Mouse (Mus musculus): ENCODE results near the gene Id2. TPM values are rescaled to one million over a fixed set of nuclear protein-coding genes. Genes with fewer than 3 reads are reported as not detected.
A peak's percentile ranks its signal among the peaks of the same experiment; 100 is the strongest.

The Id2 gene
- polyA plus RNA-seq, 1 experiment from 2014 or later = 388 TPM

DNA sequence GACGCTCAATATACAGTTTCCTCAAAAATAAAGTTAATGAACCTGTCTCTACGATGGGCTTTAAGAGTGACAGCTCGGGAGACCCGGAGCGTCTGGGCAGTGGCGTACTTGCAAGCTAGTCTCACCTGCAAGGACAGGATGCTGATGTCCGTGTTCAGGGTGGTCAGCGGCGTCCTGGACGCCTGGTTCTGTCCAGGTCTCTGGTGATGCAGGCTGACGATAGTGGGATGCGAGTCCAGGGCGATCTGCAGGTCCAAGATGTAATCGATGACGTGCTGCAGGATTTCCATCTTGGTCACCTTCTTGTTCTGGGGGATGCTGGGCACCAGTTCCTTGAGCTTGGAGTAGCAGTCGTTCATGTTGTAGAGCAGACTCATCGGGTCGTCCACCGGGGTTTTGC lies 1.4 kb downstream of the Id2 start:
- under 1% methylated on average over 19 of the region's 19 CpGs for WGBS
- Histone ChIP-seq H3K4me3 (peak overlapping the region; percentile 80), H3K27me3 (no peaks in the 10 kb centered on the region), H3K27ac (peak overlapping the region; percentile 92), H3K36me3 (peaks cover 4% of the 10 kb centered on the region; the same call in 1 of the 2 replicates), H3K9me3 (no peaks in the 10 kb centered on the region), H3K4me1 (peaks cover 35% of the 10 kb centered on the region), H3K4me2 (replicated peaks) (peak overlapping the region; percentile 83), H3K9ac (peak overlapping the region; percentile 84)
- no peak for ATAC-seq (ENCODE audit: low FRiP score, low read depth)

DNA sequence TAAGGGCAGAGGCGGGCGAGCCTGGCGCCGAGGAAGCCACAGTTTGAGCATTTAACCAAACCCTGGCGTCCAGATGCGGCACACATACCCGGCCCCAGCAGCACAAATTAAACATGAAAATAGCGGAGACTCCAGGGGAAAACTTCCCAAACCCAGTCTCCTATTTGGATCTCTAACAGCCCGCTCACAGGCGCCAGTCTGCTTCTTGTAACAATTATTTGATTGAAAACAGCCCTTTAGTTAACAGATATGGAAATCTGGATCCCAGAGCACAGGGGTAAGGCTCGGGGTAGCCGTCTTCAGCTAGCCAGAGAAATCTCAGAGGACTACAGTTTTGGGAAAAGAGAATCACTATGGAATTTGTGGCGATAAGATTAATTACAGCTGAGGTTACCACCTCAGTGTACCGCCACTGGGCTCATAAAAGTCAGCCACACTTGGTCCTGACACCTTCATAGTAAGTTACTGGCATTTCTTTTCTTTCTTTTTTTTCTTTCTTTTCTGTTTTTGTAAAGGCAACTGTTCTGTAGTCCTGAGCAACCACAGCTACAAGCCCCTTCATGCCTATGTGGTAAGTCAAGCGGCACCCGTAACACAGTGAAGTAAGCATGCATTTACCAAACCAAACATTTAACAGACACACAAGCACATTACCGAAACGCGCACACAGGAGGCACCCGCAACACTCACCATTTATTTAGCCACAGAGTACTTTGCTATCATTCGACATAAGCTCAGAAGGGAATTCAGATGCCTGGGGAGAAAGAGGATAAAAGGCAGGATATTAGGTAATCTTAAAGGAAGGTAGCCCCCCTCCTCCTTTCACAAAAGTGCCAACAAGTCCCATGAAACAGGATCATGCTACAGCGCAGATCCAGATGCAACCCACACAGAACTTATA lies 2.1 kb downstream of the Id2 start:
- no peaks in the 10 kb centered on the region for H3K9me3 ChIP-seq
- peak overlapping the region; percentile 92 for H3K27ac ChIP-seq
- H3K4me2 ChIP-seq (replicated peaks) = peak overlapping the region; percentile 83
- H3K9ac ChIP-seq = peak overlapping the region; percentile 84
- no peak for ATAC-seq (ENCODE audit: low FRiP score, low read depth)
- peaks cover 35% of the 10 kb centered on the region for H3K4me1 ChIP-seq
- under 1% methylated on average over 22 of the region's 22 CpGs for WGBS
- peaks cover 4% of the 10 kb centered on the region; the same call in 1 of the 2 replicates for H3K36me3 ChIP-seq
- H3K27me3 ChIP-seq = no peaks in the 10 kb centered on the region
- H3K4me3 ChIP-seq = peak overlapping the region; percentile 80

DNA sequence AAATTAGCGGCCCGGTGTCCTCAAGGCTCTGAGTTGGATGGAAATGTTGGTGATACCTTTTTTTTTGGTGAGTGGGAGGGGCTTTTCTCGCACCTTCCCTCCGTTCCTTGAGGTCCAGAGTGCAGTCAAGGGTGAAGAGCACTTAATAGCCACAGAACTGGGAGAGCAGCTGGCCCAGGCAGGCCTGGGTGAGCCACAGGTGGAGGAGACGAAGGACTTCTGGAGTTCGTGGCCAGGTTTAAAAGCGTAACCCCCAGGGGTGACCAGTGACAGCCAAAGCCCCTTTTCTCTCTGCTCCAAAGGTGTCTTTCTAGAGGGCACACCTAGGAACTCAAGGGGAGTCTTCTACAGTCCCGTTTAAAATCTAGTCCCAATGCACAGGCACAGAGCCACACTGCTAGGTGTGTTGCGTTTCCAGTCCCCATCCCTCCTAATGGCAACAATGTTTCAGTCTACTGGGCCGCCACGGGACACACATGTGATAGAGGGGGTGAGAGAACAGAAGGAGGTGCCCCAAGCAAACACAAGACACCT lies 3.6 kb downstream of the Id2 start:
- Histone ChIP-seq H3K36me3 (peaks cover 4% of the 10 kb centered on the region; the same call in 1 of the 2 replicates), H3K9ac (peak overlapping the region; percentile 68), H3K4me1 (peaks cover 30% of the 10 kb centered on the region), H3K9me3 (no peaks in the 10 kb centered on the region), H3K27me3 (no peaks in the 10 kb centered on the region), H3K4me3 (peak overlapping the region; percentile 80), H3K27ac (peak overlapping the region; percentile 58), H3K4me2 (replicated peaks) (peak overlapping the region; percentile 73)
- WGBS = 10% methylated on average over 11 of the region's 11 CpGs
- ATAC-seq (ENCODE audit: low FRiP score, low read depth) = no peak

DNA sequence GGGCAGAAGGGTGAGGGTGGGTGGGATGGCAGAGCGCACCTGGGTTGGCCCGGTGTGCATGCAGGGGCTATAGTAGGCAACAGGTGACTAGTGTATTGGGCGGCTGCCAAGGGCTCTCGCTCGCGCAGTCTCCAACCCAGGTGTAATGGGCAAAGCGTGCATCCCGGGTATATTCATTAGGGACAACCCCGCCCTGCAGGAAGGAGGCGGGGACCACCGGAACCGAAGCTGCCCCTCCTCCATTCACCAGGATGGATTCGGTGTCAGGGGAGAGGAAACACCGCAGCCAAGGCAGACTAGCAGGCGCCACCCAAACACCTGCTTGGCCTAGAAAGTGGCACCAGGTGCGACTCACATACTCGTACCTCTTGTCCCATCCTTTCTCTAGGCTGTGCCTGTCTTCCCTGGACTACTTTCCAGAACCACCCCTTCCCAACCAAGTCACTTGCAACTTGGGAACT lies 4.2 kb downstream of the Id2 start:
- Histone ChIP-seq H3K9ac (peak overlapping the region; percentile 68), H3K9me3 (no peaks in the 10 kb centered on the region), H3K27ac (peak overlapping the region; percentile 58; the same call in 1 of the 2 replicates), H3K4me2 (replicated peaks) (peak overlapping the region; percentile 73), H3K36me3 (peaks cover 4% of the 10 kb centered on the region; the same call in 1 of the 2 replicates), H3K27me3 (no peaks in the 10 kb centered on the region), H3K4me1 (peaks cover 27% of the 10 kb centered on the region), H3K4me3 (peak overlapping the region; percentile 80)
- ATAC-seq (ENCODE audit: low FRiP score, low read depth) = no peak
- 2% methylated on average over 17 of the region's 17 CpGs for WGBS

DNA sequence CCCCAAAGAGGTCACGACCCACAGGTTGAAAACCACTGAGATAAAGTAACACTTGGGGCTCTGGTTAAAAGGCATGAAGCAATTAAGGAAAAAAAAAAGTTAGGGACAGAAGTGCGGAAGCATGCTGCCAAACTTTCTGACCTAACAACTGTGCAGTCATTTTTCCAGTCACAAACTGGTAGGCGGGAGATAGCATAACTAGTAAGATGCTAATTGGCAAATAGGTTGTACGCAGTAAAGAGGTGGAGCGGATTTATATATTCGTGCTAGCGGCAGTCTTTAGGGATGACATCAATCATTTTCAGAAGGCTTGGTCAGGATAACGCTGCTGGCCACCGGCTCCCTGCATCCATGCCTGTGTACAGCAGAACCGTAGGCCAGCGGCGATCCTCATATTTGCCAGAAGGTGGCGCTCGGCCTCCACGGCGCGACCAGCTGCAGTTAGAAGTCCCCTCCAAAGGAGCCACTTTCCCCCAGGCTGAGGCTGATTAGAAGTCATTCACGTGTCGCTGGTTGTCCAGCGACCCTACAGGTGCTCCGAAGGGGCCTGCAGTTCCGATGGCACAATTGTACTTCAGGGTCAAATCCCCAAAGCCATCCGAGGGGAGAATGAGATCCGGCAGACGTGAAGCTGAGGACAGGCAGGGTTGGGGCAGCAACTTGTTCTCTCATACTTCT lies 4.8 kb downstream of the Id2 start:
- peaks cover 4% of the 10 kb centered on the region; the same call in 1 of the 2 replicates for H3K36me3 ChIP-seq
- WGBS = 5% methylated on average over 25 of the region's 25 CpGs
- H3K27ac ChIP-seq = 0 out of 2 replicates have a peak overlapping the region, but pooled peaks have one; percentile 15
- peak overlapping the region; percentile 80 for H3K4me3 ChIP-seq
- H3K9me3 ChIP-seq = no peaks in the 10 kb centered on the region
- peaks cover 21% of the 10 kb centered on the region for H3K4me1 ChIP-seq
- ATAC-seq (ENCODE audit: low FRiP score, low read depth) = peak; percentile 38; the same call in 1 of the 2 replicates
- H3K9ac ChIP-seq = peak overlapping the region; percentile 68
- peak overlapping the region; percentile 73 for H3K4me2 ChIP-seq (replicated peaks)
- H3K27me3 ChIP-seq = no peaks in the 10 kb centered on the region

DNA sequence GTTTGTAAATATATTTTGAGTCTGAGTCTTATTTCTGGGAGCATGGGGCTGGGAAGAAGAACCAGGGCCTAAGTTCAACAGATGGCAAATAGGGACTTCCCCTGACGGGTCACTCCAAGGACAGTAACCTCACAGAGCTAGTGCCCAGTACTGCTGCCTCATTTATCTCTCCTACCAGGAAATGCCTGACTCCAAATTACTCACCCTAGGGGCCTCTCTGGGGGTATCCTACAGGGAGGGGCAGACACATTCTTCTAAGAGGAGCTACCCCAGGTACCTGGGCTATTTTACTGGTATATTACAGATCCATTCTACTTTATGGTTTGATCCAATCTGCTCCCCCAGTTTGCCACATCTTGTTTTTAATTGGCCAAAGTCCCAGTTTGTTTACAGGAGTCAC lies 7.5 kb downstream of the Id2 start:
- no peaks in the 10 kb centered on the region for H3K9me3 ChIP-seq
- no peak overlapping the region for H3K4me3 ChIP-seq
- peaks cover 4% of the 10 kb centered on the region; the same call in 1 of the 2 replicates for H3K36me3 ChIP-seq
- no peak overlapping the region for H3K4me2 ChIP-seq (replicated peaks)
- ATAC-seq (ENCODE audit: low FRiP score, low read depth) = no peak
- no peak overlapping the region for H3K9ac ChIP-seq
- WGBS = 53% methylated on average over 1 of the region's 1 CpGs
- peaks cover 18% of the 10 kb centered on the region for H3K4me1 ChIP-seq
- H3K27ac ChIP-seq = no peak overlapping the region
- H3K27me3 ChIP-seq = no peaks in the 10 kb centered on the region

DNA sequence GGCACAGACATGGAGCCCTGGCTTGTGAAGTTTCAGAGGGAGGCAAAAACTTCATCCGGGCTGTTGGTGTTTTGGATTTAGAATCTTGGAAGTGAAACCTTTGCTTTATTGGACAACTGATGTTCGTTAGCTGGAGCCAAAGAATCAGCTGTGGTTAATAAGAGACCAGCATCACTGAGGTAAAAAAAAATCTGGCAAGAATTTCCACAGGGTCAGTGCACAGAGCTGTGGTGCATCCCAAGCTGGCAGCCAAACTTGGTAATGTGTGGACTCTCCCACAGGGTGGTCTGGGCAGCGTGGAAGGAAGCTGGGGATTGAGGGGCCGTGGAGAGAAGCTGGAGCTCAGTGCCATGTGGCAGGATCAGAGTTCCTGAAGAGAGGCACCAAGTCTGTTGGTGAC lies 10.0 kb downstream of the Id2 start:
- Histone ChIP-seq H3K4me3 (no peak overlapping the region), H3K27ac (no peak overlapping the region), H3K4me1 (peaks cover 15% of the 10 kb centered on the region; the same call in 1 of the 2 replicates), H3K36me3 (no peaks in the 10 kb centered on the region), H3K9ac (peak overlapping the region; percentile 45), H3K4me2 (replicated peaks) (no peak overlapping the region), H3K9me3 (no peaks in the 10 kb centered on the region), H3K27me3 (no peaks in the 10 kb centered on the region)
- 32% methylated on average over 4 of the region's 4 CpGs for WGBS
- no peak for ATAC-seq (ENCODE audit: low FRiP score, low read depth)

DNA sequence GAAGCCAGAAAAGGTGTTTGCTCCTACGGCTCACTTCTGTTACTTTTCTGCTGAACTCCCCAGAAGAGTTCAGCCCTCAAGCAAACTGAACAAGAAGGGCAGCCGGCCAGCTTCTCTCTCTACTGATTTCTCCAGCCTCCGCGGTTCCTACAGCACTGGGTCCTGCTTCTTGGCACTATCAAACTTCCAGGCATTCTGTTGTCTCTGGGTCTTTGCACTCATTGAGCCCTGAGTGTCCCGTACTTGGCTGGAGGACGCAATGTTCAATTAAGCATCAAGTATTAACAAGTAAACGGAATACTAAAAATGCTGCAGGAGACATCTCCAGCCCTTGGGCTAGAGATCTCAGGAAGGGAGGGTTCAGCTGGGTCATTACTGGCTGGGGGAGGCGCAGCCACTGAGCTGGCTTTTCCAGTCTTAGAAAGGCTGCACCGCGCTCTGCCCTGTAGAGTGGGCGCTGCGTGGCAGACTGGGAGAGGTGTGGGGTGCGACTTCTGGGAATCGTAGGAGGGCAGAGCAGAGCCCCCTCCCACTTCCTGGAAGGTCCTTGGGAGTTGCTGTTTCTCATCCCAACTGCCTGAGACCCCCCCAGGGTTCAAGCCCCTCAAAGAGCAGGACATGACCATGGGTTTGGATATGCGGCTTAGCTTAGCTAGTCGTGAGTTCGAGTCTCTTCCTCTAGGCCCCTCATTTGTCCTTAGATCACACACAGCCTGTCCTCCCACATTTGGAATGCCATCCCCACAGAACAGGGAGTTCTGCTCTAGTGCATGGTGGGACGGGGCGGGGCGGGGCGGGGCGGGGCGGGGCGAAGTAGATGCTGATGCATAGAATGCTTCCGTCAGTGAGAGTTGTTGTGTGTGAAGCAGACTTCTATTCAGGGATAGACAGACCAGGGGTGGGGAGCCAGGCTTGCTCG lies 13.4 kb downstream of the Id2 start:
- no peak for ATAC-seq (ENCODE audit: low FRiP score, low read depth)
- H3K4me2 ChIP-seq (replicated peaks) = peak overlapping the region; percentile 48
- H3K9me3 ChIP-seq = no peaks in the 10 kb centered on the region
- no peak overlapping the region for H3K9ac ChIP-seq
- H3K4me1 ChIP-seq = peaks cover 15% of the 10 kb centered on the region; the same call in 1 of the 2 replicates
- no peaks in the 10 kb centered on the region for H3K27me3 ChIP-seq
- H3K27ac ChIP-seq = no peak overlapping the region
- peak overlapping the region; percentile 17 for H3K4me3 ChIP-seq
- H3K36me3 ChIP-seq = no peaks in the 10 kb centered on the region
- 45% methylated on average over 26 of the region's 26 CpGs for WGBS

DNA sequence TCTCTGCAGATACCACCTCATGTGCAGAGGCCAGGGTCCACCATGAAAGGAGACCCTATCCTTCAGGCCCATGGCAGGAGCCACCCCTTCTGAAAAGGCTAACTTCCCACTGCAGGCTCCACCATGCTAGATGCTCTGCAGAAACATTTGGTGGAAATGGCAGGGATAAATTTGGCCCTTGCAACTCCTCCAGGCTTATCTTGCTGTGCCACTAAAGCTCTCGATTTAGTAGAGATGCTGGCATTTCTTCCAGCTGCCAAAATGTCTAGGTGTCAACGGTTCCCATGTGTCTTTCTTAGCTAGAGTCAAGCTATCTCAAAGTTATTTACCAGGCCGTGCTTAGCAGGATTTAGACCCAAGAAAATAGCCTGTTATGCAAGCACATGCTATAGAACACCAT lies 22.6 kb downstream of the Id2 start:
- H3K4me2 ChIP-seq (replicated peaks) = no peak overlapping the region
- WGBS = 77% methylated on average over 3 of the region's 3 CpGs

DNA sequence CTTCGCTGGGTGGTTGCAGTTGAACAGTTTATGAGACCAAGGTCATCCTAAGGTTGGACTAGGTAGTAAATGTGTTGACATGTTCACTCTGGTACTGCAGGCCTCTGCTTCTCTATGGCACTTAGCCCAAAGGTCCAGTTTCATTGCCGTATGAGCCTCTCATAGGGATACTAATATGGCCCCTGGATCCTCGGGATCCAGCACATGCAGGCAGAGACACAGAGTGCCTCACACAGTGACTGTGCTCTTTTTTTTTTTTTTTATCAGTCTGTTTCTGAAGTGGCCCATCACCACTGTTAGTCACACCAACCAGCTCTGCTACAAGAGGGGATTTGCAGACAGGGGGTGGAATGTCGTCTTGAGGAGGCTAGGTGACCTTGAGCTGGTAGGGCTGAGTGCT lies 23.6 kb downstream of the Id2 start:
- no peak overlapping the region for H3K4me3 ChIP-seq
- no peak overlapping the region for H3K4me2 ChIP-seq (replicated peaks)
- WGBS = 81% methylated on average over 4 of the region's 4 CpGs
- 0 out of 2 replicates have a peak, but pooled peaks cover 3% of the 10 kb centered on the region for H3K9me3 ChIP-seq
- H3K4me1 ChIP-seq = no peaks in the 10 kb centered on the region
- H3K36me3 ChIP-seq = no peaks in the 10 kb centered on the region
- no peaks in the 10 kb centered on the region for H3K27me3 ChIP-seq
- no peak overlapping the region for H3K27ac ChIP-seq
- no peak overlapping the region for H3K9ac ChIP-seq
- ATAC-seq (ENCODE audit: low FRiP score, low read depth) = no peak

More for the DNA sequence above, 22.6 kb downstream of the Id2 start:
- H3K9ac ChIP-seq = no peak overlapping the region
- 0 out of 2 replicates have a peak, but pooled peaks cover 3% of the 10 kb centered on the region for H3K9me3 ChIP-seq
- H3K27me3 ChIP-seq = no peaks in the 10 kb centered on the region
- H3K4me3 ChIP-seq = no peak overlapping the region
- no peak overlapping the region for H3K27ac ChIP-seq
- no peaks in the 10 kb centered on the region for H3K36me3 ChIP-seq
- no peak for ATAC-seq (ENCODE audit: low FRiP score, low read depth)
- H3K4me1 ChIP-seq = no peaks in the 10 kb centered on the region

DNA sequence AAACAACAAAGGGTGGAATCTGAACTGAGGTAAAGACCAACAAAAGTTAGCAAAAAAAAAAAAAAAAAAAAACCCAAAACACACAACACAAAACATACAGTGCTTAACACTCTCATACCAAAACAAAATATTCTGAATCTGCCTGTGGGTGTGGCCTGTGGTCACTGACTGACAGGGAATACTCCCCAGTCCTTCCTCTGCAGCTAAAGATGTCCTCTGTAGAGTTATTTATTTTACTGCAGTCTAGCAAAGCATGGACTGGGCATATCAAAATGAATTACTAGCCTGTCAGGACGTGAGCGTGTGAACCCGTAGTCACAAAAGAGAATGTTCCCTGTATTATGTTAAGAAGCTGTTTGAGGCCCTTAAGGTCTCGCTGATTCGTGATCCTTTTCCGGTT lies 34.7 kb downstream of the Id2 start:
- 75% methylated on average over 6 of the region's 6 CpGs for WGBS

More for the DNA sequence above, 34.7 kb downstream of the Id2 start:
- H3K9ac ChIP-seq = no peak overlapping the region
- peaks cover 26% of the 10 kb centered on the region for H3K36me3 ChIP-seq
- ATAC-seq (ENCODE audit: low FRiP score, low read depth) = no peak
- no peaks in the 10 kb centered on the region for H3K27me3 ChIP-seq
- H3K4me2 ChIP-seq (replicated peaks) = no peak overlapping the region
- no peak overlapping the region for H3K27ac ChIP-seq
- no peaks in the 10 kb centered on the region for H3K9me3 ChIP-seq
- H3K4me3 ChIP-seq = no peak overlapping the region
- H3K4me1 ChIP-seq = no peaks in the 10 kb centered on the region
